Mouse (Mus musculus) monocyte, adult 59 days (primary cell): ENCODE results near the gene Gm47283. TPM values are rescaled to one million over a fixed set of nuclear protein-coding genes. Genes with fewer than 3 reads are reported as not detected.

Experiments
- total RNA-seq, 2 experiments: library from RNA; stranded (reverse); gene quantifications; one replicate each; pipeline ENCODE4 v1.2.4; 2023

The Gm47283 gene
- not detected for total RNA-seq

DNA sequence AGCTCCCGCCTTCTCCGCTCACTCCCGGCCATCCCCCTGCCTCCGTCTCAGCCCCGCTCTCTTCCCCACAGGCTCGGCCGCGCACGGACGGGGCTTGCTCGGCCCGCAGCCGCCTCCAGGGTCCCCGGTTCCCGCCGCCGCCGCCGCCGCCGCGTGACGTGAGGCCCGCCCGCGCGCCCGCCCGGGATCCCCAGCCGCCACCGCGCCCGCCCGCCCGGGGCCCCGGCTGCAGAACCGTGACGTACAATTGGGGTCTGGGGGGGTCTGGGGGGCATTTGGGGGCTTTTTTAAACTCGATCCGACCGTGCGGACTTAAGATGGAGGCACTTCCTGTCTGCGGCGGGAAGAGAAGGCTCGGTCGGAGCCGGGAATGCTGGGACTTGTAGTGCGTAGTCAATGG, at the start of gene Gm47283:
Gene Gm47283 (plus strand): TSS at position 301 of the 400 bp plus-strand sequence.

DNA sequence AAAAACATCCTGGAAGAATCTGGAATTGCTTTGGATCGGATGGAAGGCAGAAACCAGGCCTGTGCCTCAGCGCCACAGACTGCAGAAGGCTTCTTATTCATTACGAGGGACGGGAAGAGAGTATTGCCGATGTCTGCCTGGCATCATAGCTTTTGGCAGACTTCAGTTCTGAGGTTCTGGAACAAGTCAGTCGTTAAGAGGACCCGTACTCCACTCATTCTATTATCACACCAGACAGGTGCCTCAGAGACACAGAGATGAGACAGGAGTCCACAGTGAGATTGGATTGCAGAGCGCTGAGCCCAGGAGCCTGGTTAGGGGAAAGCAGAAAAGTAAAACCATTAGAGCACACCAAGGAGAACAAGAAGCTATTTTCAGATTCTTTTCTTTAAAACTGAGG, 29.8 kb upstream of the Gm47283 start, which contains the start of gene Gm21860:
Gene Gm21860 (minus strand): TSS at position 101 of the 400 bp plus-strand sequence.

DNA sequence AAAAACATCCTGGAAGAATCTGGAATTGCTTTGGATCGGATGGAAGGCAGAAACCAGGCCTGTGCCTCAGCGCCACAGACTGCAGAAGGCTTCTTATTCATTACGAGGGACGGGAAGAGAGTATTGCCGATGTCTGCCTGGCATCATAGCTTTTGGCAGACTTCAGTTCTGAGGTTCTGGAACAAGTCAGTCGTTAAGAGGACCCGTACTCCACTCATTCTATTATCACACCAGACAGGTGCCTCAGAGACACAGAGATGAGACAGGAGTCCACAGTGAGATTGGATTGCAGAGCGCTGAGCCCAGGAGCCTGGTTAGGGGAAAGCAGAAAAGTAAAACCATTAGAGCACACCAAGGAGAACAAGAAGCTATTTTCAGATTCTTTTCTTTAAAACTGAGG, 54.5 kb downstream of the Gm47283 start, which contains the start of gene Gm21748:
Gene Gm21748 (minus strand): TSS at position 101 of the 400 bp plus-strand sequence.

Other genes with a start within 250 kb of the Gm47283 start
- not detected for gene Gm21860, start 29.9 kb upstream of the Gm47283 start, total RNA-seq
- not detected for gene Gm21748, start 54.4 kb downstream of the Gm47283 start, total RNA-seq